Mouse (Mus musculus) mouse trophoblast stem cell (cell line): Measurements from ENCODE around the gene Slc25a35.
"Not testable (repeated sequence)": the region's sequence is repeated elsewhere in the genome, so short reads cannot be mapped to it uniquely, and the experiment has no call there.

ENCODE experiments used
- in situ Hi-C, 2 experiments: fragments of 300-500 bp; cut with MseI, MboI; formaldehyde crosslinking; loops; 2 replicates in 1 of 2; 3 replicates in 1 of 2; pipeline ENCODE4 v1.15.1; 2025

Gene Slc25a35

DNA sequence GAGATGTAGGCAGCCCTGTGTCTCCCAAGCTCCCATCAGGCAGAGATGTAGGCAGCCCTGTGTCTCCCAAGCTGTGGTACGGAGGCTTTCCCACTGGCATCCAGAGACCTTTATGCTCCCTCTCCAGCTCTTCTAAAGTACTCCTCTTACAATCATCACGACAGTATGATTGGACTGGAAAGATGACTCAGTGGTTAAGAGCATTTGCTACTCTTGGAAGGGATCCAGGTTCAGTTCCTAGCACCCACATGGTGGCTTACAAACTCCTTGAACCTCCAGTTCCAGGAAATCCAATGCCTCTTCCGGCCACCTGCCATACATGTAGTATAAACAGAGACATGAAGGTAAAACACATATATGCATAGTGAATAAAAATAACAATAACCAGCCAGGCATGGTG, 6.3 kb upstream of the Slc25a35 start:
- in situ Hi-C loops, result no loop called here

- in situ Hi-C loops, result not testable (repeated sequence)
These were observed 5.8 kb upstream of the Slc25a35 start for GRCm38 (mm10) chr11:68962159-68962558.

DNA sequence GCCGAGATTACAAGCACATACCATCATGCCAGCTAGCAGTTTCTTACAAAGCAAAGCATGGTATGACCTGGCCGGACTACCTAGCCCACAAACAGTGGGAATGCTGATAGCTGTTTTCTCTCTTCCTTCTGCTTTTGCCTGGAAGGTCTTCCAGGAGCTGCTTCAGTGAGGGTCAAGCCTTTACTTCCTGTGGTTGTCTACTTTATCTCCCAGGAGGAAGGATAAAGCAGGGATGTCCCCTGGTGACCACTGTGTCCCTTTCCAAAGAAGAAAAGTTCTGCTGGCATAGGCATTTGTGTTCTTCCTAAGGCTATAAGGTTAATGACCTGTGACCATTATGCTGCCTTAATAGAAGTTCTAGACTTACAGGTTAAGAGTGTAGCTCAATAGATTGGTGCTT, 4.5 kb upstream of the Slc25a35 start:
- in situ Hi-C loops, result no loop called here

DNA sequence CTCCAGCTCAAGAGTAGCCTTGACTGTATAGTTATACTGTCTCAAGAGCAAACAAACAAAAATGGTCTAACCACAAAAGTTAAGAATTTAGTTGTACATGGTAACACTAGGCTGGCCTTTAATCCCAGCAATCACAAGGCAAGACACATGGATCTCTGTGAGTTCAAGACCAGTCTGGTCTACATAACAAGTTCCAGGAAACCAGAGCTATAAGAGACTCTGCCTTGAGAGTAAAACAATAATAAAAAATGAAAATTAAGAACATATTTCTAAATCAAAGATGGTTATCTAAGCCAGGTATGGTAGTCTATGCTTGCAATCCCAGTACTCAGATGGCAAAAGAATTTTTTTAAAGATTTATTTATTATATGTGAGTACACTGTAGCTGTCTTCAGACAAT, 2.9 kb upstream of the Slc25a35 start:
- in situ Hi-C loops, result no loop called here

DNA sequence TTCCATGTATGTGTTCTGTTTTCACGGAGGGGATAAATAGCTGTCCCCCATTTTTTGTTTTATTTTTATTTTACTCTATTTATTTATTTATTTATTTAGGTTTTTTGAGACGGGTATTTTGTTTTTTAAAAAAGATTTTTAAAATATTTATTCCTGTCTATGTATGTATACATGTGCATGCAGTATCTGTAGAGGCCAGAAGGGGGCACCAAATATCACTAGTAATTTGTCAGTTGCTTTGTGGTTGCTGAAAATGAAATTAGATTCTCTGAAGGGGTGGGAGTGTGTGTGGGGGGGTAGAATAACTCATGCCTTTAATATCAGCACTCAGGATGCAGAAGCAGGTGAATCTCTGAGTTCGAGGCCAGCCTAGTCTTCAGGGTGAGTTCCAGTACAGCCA, 2.1 kb upstream of the Slc25a35 start:
- in situ Hi-C loops, result no loop called here

DNA sequence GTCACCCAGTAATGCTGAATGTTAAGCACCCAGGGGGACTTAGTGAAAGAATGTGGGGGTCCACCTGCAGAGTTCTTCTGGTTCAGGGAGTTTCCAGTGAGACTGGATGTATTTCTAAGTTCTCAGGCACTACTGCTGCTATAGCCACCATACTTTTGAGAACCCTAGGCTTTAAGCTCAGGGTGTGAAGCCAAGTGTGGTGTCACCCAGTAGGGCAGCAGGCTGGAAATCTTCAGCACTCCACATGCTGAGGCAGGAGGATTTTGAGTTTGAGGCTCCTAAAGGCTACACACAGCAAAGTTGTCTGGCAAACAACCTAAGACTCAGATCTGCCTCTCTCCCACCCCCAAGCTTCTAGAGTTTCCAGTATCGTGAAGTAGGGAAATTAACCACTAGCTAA, 1.4 kb upstream of the Slc25a35 start:
- in situ Hi-C loops, result no loop called here

DNA sequence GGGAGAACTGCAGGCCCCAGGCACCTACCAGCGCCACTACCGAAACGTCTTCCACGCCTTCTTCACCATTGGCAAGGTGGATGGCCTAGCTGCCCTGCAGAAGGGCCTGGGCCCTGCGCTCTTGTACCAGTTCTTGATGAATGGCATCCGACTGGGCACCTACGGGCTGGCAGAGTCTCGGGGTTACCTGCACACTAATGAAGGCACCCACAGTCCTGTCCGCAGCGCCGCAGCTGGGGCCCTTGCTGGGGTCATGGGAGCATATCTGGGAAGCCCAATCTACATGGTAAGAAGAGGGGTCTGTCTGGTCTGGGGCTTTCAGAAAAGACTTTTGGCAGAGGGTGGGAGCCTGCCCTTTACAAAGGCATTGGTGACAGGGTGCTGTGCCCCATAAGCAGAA, 821 bp downstream of the Slc25a35 start:
- in situ Hi-C loops, result no loop called here

DNA sequence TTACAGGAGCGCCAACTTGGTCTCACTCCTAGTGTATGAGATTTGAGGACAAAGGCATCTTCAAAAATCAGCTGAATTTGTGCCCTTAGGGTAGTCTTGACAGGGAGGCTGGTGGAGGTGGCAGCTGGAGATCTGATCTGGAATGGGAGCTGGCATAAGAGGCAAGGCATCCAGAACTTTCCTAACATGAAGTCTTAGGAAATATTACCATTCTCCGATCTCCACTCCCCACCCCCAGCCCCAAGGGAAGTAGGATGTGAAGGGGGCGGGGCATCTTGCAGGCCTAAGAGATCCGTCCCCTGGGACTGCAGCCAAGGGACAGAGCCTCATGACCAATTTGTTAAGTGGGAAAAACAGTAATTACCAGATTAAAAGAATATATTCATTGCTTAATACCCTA, 2.3 kb downstream of the Slc25a35 start:
- in situ Hi-C loops, result no loop called here

DNA sequence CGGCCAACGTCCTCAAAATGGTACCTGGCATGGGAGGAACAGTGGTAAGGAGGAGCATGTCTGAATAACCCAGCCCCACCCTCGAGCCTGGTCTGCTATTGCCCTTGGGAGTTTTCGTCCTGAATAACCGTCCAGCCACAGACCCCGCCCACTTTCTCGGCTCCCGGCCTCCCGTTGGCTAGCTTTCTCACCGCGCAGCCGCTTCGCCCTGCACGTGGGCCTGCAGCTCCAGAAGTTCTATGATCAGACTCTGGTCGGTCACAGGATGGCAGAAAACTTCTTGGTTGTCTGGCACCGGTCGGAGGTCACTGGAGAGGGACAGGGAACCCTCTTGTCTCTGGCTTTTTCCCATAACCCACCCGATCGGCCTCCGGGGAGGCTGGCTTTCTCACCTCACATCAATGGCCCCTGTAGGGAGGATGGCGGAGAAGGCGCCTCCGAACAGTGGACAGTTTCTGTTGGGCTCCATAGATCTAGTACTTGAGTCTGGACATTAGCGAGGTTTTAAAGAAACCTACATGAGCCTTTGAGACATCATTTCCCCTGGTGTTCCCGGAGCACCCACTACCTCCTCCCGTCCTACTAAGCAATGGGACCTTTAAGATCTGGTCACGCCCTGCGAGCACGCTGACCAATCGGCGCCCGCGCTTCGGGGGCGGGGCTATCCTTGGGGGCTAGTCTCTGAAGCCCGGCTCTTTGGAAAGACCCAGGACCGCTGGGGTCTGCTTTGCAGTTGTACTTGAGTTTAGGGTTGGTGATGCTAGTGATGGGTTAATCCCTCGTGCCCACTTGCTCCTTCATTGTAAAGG, 5.5 kb downstream of the Slc25a35 start:
- in situ Hi-C loops, result not testable (repeated sequence)

DNA sequence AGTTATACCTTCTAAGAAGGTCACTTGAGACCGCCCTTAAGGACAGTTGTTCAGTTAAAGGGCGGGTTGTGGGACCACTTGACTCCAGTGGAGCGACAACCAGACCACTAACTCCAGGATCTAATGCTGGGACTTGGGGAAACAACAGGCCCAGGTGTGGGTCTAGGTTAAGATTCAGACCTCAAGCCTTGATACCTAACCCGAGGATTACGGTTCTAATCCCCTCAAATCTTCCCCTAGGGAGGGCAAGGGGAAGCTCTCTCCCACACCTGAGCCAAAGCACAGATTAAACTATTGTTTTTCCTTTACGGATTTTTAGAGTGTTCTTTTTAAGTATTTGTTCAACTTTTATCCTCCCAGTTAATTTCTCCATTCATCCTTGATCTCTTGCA, 6.1 kb downstream of the Slc25a35 start:
- in situ Hi-C loops, result no loop called here

GRCm38 (mm10) chr11:68975085-68975484, 7.2 kb downstream of the Slc25a35 start, which contains the start of gene Rangrf:
Rangrf (minus strand) TSS chr11:68975185.
- in situ Hi-C loops, result no loop called here

- in situ Hi-C loops, result no loop called here
These were observed 7.7 kb downstream of the Slc25a35 start for GRCm38 (mm10) chr11:68975601-68976000.

DNA sequence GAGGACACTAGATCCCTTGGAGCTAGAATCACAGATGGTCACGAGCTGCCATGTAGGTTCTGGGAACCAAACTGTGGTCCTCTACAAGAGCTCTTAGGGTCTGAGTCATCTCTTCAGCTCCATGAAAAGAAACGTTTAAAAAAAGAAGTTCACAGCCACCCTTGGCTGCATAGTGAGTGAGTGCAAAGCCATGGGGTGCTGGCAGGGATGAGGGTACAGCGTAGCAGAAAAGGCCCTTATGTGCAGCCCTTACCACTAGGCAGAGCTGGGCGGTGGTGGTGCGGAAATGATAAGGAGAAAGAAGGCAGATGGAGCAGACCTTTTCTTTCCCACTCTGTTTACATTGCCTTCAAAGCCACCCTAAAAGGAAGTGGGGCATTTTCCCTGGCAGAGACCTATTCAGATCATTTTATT, 11.4 kb downstream of the Slc25a35 start:
- in situ Hi-C loops, result no loop called here

- in situ Hi-C loops, result loop anchor here (5.0 kb wide), 1 partner anchor 74 kb away; no protein-coding TSS in a partner anchor
These were observed 13.0 kb downstream of the Slc25a35 start for GRCm38 (mm10) chr11:68980919-68981318.

GRCm38 (mm10) chr11:68982639-68983369, 14.9 kb downstream of the Slc25a35 start:
- in situ Hi-C loops, result loop anchor here (5.0 kb wide), 1 partner anchor 76 kb away; no protein-coding TSS in a partner anchor

- in situ Hi-C loops, result no loop called here
These were observed 19.5 kb downstream of the Slc25a35 start for GRCm38 (mm10) chr11:68987365-68987882.

DNA sequence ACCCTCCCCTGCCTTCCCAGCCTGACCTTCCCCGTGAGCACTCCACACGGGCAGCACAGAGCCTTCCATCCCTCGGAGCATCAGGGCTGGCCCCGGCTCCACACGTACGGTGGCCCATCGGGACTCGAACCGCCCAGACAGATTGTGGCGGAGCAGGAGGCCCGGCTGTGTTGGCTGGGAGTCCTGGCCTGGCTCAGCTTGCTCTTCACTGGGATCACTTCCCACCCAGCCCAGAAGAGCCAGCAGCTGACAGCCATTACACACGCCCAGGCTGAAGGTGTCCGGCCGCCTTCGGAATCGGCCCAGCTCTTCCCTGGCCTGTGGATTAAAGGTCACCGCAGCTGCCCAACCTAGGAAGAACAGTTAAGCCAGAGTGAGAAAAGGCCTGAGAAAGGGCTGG, 20.4 kb downstream of the Slc25a35 start:
- in situ Hi-C loops, result no loop called here

GRCm38 (mm10) chr11:68993122-68993521, 25.2 kb downstream of the Slc25a35 start:
- in situ Hi-C loops, result no loop called here

GRCm38 (mm10) chr11:68994377-68994776, 26.4 kb downstream of the Slc25a35 start:
- in situ Hi-C loops, result no loop called here

GRCm38 (mm10) chr11:68997080-68997479, 29.1 kb downstream of the Slc25a35 start:
- in situ Hi-C loops, result no loop called here

DNA sequence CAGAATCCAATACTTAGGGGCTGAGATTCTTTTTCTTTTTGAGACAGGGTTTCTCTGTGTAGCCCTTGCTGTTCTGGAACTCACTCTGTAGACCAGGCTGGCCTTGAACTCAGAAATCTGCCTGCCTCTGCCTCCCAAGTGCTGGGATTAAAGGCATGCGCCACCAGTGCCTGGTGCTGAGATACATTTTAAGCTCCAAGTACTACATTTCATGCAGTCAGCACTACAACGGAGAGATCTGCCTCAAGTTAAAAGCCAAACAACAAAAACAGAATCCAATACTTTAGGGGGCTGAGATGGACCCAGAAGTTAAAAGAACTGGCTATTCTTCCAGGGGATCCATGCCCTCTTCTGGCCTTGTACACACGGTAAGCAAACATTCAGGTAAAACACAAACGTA, 34.9 kb downstream of the Slc25a35 start:
- in situ Hi-C loops, result not testable (repeated sequence)

DNA sequence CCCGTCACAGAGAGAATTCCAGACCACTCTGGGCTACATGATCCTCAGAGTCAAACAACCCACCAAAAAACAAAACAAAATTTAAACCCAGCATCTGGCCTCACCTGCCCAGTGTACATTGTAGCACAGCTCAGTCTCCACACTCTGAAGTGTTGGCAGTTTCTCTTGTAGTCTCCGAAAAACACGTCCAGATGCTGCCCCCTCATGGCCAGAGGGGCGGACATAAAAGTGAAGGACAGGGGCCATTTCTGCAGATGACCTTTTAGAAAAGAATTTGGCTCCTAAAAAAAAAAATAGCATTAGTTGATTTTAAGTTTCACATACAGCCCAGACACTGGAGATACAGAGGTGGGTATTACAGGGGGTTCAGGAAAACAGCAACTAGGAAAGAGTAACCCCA, 35.7 kb downstream of the Slc25a35 start:
- in situ Hi-C loops, result no loop called here

DNA sequence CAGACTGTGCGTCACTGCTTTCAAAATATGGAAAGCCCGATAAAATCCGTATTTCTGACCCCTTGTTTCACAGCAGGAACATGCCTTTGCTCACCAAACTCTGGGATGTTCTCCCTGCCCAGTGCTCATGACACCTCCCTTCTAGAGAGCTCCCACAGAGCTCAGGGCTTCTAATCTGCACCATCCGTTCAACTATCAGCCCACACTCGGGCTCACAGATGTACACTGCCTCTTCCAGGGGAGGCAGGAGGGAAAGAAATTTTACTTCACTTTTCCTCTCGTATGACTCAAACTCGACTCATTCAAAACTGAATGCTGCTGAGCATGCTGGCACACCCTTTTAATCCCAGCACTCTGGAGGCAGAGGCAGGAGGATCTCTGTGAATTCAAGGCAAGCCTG, 37.3 kb downstream of the Slc25a35 start:
- in situ Hi-C loops, result no loop called here
